Mouse (Mus musculus) T-cell, adult 2 months (primary cell): ENCODE measurements at regions not wholly inside any gene's neighbourhood (a gene's known extent, or its start where the extent isn't known, plus 50 kb on each side); places are given as distances from the start of the nearest gene placed in this dataset.
"Not testable (repeated sequence)": the region's sequence is repeated elsewhere in the genome, so short reads cannot be mapped to it uniquely, and the experiment has no call there.

Experiments
- DNase-seq: peaks from one replicate; pipeline ENCODE4 v3.0.0; 2022; ENCODE audit warnings: low spot score

GRCm38 (mm10) chr5:64586316-64586715 is 216.9 kb upstream of the Klf3 start:
- no peak for DNase-seq

- DNase-seq, result no peak
These were observed 216.3 kb upstream of the Klf3 start for GRCm38 (mm10) chr5:64586933-64587332.

- DNase-seq, result no peak
These were observed 215.1 kb upstream of the Klf3 start for GRCm38 (mm10) chr5:64587895-64588738.

- not testable (repeated sequence) for DNase-seq
These were observed 214.4 kb upstream of the Klf3 start for GRCm38 (mm10) chr5:64588768-64589167.

GRCm38 (mm10) chr5:64590036-64590435 is 213.2 kb upstream of the Klf3 start:
- no peak for DNase-seq

GRCm38 (mm10) chr5:64590747-64591146 is 212.4 kb upstream of the Klf3 start:
- no peak for DNase-seq

- DNase-seq, result no peak
These were observed 211.4 kb upstream of the Klf3 start for GRCm38 (mm10) chr5:64591792-64592191.

- DNase-seq, result no peak
These were observed 208.0 kb upstream of the Klf3 start for GRCm38 (mm10) chr5:64595220-64595619.

GRCm38 (mm10) chr5:64595751-64596344 is 207.3 kb upstream of the Klf3 start:
- no peak for DNase-seq

- no peak for DNase-seq
These were observed 206.2 kb upstream of the Klf3 start for GRCm38 (mm10) chr5:64597021-64597420.

GRCm38 (mm10) chr5:64597451-64597850 is 205.7 kb upstream of the Klf3 start:
- DNase-seq, result no peak

GRCm38 (mm10) chr5:64598606-64599005 is 204.6 kb upstream of the Klf3 start:
- DNase-seq, result no peak

GRCm38 (mm10) chr5:64599015-64599414 is 204.2 kb upstream of the Klf3 start:
- DNase-seq, result peak; percentile 46

- peak; percentile 85 for DNase-seq
These were observed 203.3 kb upstream of the Klf3 start for GRCm38 (mm10) chr5:64599865-64600288.

GRCm38 (mm10) chr5:64600392-64600791 is 202.8 kb upstream of the Klf3 start:
- DNase-seq, result no peak

- DNase-seq, result no peak
These were observed 202.4 kb upstream of the Klf3 start for GRCm38 (mm10) chr5:64600811-64601210.

- no peak for DNase-seq
These were observed 201.9 kb upstream of the Klf3 start for GRCm38 (mm10) chr5:64601285-64601684.

- no peak for DNase-seq
These were observed 201.4 kb upstream of the Klf3 start for GRCm38 (mm10) chr5:64601832-64602231.

GRCm38 (mm10) chr5:64602356-64602936 is 200.7 kb upstream of the Klf3 start:
- DNase-seq, result no peak

GRCm38 (mm10) chr5:64602996-64603755 is 200.0 kb upstream of the Klf3 start:
- no peak for DNase-seq

- DNase-seq, result no peak
These were observed 198.0 kb upstream of the Klf3 start for GRCm38 (mm10) chr5:64605171-64605570.

- no peak for DNase-seq
These were observed 197.2 kb upstream of the Klf3 start for GRCm38 (mm10) chr5:64605991-64606390.
